Mouse (Mus musculus) cortical plate, adult 2 months (tissue): ENCODE results near the gene Gdf3.

Experiments
- CTCF ChIP-seq: fragments of 200-500 bp; IDR thresholded peaks from 2 replicates; pipeline ENCODE4 v1.5.1; 2011; ENCODE audit warnings: mild to moderate bottlenecking, control low read depth, low read length; ENCODE audit not compliant: insufficient read depth; ENCODE audit errors: extremely low read depth
- POLR2A ChIP-seq: fragments of 200-500 bp; IDR thresholded peaks from 2 replicates; pipeline ENCODE4 v1.6.1; 2011; ENCODE audit warnings: mild to moderate bottlenecking, low read length, control low read depth; ENCODE audit not compliant: insufficient read depth; ENCODE audit errors: extremely low read depth

DNA sequence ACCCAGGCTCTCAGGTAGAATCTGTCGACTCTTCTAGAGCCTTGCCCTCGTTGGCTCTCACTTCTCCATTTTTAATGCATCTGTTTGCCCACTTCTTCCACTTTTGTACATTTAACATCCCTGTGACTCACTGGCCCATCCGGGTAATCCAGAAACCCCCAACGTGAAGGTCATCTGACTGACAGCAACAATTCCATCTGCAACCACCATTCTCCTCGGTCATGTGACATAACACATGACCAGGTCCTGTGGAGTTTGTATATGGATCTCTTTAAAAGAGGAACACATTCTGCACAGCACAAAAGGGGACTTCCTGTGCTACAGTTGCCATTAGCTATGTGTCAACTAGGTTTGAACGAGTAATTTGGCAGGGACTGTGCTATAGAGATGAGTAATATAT, 44.4 kb upstream of the Gdf3 start:
- no peak for TF ChIP-seq CTCF
- no peak for TF ChIP-seq POLR2A
